In the genomic region with DNA sequence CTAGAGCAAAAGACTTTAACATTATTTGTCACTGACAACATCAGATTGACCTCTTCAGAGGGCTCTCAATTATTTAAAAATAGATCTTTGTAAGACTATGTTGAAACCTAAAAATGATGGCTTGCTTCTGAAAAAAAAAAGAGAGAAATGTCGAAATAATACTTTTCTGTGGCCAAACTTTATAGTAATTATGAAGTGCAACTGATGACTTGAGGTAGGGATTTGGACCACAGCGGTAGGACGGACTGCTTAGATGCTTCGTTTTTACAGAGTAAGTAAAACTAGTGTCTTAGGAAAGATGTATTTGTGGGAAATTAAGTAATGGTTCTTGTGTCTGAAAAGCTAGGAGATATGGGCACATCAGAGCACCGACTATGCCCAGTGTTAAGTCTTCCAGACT, we compare ENCODE assay signal across 22 mouse cellular contexts. TPM values are rescaled to one million over a fixed set of nuclear protein-coding genes. Genes with fewer than 3 reads are reported as not detected.
"Had no signal": no experiment of that assay in that cellular context is flagged by ENCODE, and none has a peak within 500 bp of the region (broad histone marks: within the 10 kb centered on the region; RNA-seq: fewer than 3 reads in every experiment).

No protein-coding gene starts in this region.

- H3K27ac ChIP-seq: neural tube, embryonic 13.5 days; neural tube, embryonic 15.5 days; stomach, embryonic 15.5 days; stomach, postnatal 0 days had no signal

- H3K4me3 ChIP-seq: neural tube, embryonic 13.5 days; neural tube, embryonic 15.5 days; stomach, embryonic 15.5 days had no signal

- H3K4me1 ChIP-seq: neural tube, embryonic 15.5 days; stomach, embryonic 15.5 days had no signal

- H3K9me3 ChIP-seq: neural tube, embryonic 15.5 days; stomach, embryonic 15.5 days had no signal

- H3K36me3 ChIP-seq: neural tube, embryonic 15.5 days; stomach, embryonic 15.5 days had no signal

- H3K4me2 ChIP-seq: neural tube, embryonic 13.5 days; neural tube, embryonic 15.5 days; stomach, embryonic 15.5 days had no signal

- H3K9ac ChIP-seq: neural tube, embryonic 13.5 days; neural tube, embryonic 15.5 days; stomach, embryonic 15.5 days had no signal

- DNase-seq: right cerebral cortex, adult 18-20 months; right cerebral cortex, postnatal 14 days; right cerebral cortex, postnatal 25 days; right cerebral cortex, postnatal 4 days; spleen, adult 18-20 months; thymus, adult 18-20 months; thymus, adult 2 months; thymus, postnatal 14 days; thymus, postnatal 25 days; thymus, postnatal 36 days; thymus, postnatal 4 days had no signal

- H3K27me3 ChIP-seq: neural tube, embryonic 13.5 days; neural tube, embryonic 15.5 days; stomach, embryonic 15.5 days had no signal

RNA-seq across cellular contexts. Expression of a gene that starts 38.1 kb away (rescaled TPM):
- polyA plus RNA-seq: neural tube, embryonic 13.5 days; neural tube, embryonic 14.5 days; neural tube, embryonic 15.5 days; small intestine, adult 2 months; spleen, adult 2 months; stomach, embryonic 14.5 days; stomach, embryonic 15.5 days; stomach, embryonic 16.5 days; stomach, postnatal 0 days; thymus, adult 2 months; thymus, postnatal 0 days; urinary bladder, adult 2 months had no signal
